Mouse (Mus musculus): Measurements from ENCODE around the gene Psme3.
"Not testable (repeated sequence)": the region's sequence is repeated elsewhere in the genome, so short reads cannot be mapped to it uniquely, and the experiment has no call there.

Gene Psme3

GRCm38 (mm10) chr11:101312150-101312549 lies 3.9 kb upstream of the Psme3 start:
- DNase-seq (ENCODE audit: extremely low spot score) = no peak

GRCm38 (mm10) chr11:101314567-101314966 lies 1.4 kb upstream of the Psme3 start:
- no peak for DNase-seq (ENCODE audit: extremely low spot score)

DNA sequence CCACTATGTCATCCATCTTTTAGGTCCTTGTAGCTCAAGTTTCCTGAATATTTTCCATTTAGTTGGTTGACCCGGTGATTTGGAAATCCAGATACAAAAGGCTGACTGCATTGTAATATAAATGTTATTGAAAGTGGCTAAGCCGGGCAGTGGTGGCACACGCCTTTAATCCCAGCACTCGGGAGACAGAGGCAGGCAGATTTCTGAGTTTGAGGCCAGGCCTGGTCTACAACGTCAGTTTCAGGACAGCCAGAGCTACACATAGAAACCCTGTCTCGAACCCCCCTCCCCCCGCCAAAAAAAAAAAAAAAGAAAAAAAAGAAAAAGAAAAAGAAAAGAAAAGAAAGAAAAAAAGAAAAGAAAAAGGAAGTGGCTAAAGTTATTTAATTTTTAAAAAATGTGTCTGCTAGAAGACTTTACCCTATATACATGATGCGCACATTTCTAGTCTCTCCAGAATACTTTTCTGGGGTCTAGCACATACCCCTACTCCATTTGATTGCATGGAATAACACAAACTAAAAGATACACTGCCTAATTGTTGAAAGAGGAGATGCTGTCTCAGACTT lies 847 bp upstream of the Psme3 start:
- no peak for DNase-seq (ENCODE audit: extremely low spot score)

- DNase-seq (ENCODE audit: extremely low spot score) = peak; percentile 27
Observed at GRCm38 (mm10) chr11:101316501-101316917, 496 bp downstream of the Psme3 start.

GRCm38 (mm10) chr11:101323609-101324008 lies 7.6 kb downstream of the Psme3 start:
- DNase-seq (ENCODE audit: extremely low spot score) = peak; percentile 63

DNA sequence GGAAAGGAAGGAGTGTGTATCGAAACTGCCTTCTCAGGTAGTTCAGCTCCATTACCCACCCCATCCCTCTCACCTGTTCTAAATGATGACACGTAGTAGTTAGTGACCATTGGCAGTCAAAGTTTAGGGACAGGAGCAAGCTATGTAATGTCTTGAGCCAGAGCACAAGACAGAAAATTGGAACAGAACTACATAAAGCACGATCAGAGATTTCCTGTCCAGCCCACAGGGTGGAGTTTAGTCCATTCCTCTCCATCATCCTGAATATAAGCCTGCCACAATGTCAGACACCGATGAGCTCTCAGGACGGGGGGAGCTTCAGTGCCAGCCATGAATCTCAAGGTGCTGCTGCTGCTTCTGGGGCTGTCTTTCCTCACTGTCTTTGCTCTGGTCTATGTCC lies 8.8 kb downstream of the Psme3 start, which contains the start of gene Aoc2:
Gene Aoc2, plus strand, starts transcription at position 301 of the 400 bp plus-strand sequence.
- DNase-seq (ENCODE audit: extremely low spot score) = no peak

DNA sequence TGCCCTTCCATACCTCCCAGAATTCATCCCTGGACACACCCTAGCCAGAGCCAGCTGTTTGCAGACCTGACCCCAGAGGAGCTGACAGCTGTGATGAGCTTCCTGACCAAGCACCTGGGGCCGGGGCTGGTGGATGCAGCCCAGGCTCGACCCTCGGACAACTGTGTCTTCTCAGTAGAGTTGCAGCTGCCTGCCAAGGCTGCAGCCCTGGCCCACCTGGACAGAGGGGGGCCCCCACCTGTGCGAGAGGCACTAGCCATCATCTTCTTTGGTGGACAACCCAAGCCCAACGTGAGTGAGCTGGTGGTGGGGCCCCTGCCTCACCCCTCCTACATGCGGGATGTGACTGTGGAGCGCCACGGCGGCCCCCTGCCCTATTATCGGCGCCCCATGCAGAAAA lies 9.2 kb downstream of the Psme3 start:
- DNase-seq (ENCODE audit: extremely low spot score) = not testable (repeated sequence)

- no peak for DNase-seq (ENCODE audit: extremely low spot score)
Observed at GRCm38 (mm10) chr11:101326147-101326546, 10.1 kb downstream of the Psme3 start.

DNA sequence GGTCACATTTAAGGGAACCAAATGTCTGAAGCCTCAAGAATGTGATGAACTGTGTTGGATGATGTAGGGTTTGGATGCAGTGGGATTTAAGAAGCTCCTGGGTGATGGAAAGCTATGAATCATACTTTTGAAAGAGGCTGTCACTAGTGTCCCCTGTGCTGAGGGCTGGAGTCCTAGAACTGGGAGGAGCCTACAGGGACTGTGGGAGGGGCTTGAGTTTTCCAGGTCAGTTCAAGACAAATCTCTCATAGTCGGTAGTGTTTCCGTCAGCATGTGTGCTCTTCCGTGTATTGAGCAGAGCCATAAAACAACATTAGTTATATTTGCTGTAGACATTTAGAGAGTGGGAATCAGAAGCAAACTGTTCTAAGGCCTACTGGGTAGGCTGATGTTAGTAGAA lies 11.3 kb downstream of the Psme3 start:
- no peak for DNase-seq (ENCODE audit: extremely low spot score)

DNA sequence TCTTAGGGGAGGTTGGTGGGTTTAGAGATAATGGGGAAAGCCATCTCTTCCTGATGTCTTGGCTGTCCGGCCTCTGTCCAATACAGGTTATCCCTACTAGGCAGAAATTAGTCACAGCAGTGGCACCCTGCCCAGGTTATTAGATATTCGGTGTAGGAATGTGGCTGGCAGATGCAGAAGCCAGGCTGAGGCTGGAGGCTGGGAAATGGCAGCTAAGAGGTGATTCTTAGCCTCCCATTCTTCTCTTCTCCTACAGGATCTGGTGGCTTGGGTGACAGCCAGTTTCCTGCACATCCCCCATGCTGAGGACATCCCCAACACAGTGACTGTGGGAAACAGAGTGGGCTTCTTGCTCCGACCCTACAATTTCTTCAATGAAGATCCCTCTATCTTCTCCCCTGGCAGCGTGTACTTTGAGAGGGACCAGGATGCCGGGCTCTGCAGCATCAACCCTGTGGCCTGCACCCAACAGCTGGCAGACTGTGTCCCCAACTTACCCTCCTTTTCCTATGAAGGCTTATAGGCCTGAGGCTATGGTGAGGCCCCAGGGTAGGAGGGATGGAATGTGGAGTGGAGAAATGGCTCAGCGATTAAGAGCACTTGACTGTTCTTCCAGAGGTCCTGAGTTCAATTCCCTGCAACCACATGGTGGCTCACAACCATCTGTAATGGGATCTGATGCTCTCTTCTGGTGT lies 13.1 kb downstream of the Psme3 start:
- no peak for DNase-seq (ENCODE audit: extremely low spot score)

DNA sequence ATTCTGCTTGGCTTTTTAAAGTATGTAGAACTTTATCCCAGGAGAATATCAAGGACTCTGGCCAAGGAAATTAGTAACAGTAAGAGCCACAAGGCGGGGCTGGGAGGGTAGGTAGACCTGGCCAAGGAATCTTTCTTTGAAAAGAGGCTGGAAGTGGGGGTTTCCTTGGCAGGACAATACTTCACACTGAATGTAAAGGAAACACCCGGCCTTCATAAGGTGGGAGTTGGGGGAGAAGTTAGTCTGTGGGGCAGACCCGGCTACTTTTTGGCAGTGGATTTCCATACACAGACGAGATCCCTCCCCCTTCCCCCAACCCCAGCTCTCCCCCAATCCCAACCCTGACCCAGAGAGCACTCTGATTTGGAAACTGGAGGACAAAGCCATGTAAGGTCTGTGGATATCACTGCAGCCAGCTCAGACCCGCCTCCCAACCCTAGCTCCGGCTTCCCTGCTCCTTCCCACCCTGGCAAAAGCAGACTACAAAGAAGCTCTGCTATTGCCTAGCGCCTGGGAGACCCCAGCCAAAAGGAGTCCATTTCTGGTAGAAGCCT lies 14.4 kb downstream of the Psme3 start, which contains the start of gene Aoc3:
Gene Aoc3, plus strand, starts transcription at position 235 of the 554 bp plus-strand sequence.
- DNase-seq (ENCODE audit: extremely low spot score) = no peak

GRCm38 (mm10) chr11:101330961-101331360 lies 14.9 kb downstream of the Psme3 start:
- not testable (repeated sequence) for DNase-seq (ENCODE audit: extremely low spot score)

DNA sequence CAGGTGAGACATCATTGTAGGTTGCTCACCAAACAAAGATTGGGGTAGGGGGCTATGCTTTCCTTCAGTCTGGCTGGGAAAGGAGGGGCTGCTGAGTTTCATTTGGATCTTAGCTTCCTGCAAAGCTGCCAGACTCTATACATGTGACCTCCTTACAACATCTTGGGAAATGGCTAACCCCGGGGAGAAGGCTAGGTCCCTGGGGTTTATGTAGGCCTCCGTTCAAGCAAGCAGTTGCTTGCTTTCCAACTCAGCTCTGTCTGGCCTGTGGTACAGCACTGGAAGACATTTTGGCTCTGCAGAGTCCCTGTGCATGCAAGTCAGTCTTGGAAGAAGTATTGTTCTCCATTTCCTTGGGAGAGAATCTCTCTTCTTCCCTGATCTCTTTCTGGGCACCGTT lies 16.5 kb downstream of the Psme3 start:
- no peak for DNase-seq (ENCODE audit: extremely low spot score)

DNA sequence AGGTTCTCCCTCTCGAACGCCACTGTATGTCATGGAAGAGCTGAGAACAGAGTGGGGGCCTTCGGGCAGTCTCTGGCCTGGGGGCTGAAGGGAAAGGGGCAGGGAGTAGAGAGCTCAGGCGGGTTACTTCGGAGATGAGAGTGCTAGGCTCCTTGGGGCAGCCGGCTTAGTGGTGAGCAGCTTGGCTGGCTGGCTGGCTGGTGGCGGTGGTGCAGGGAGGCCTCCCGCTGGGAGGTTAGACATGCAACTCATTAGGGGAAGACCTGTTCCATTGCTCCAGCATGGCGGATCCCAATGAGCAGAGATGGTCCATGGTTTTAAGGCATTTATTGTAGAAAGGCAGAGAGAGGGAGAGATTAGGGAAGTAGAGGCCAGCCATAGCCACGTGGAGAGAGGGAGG lies 18.0 kb downstream of the Psme3 start:
- DNase-seq (ENCODE audit: extremely low spot score) = no peak

DNA sequence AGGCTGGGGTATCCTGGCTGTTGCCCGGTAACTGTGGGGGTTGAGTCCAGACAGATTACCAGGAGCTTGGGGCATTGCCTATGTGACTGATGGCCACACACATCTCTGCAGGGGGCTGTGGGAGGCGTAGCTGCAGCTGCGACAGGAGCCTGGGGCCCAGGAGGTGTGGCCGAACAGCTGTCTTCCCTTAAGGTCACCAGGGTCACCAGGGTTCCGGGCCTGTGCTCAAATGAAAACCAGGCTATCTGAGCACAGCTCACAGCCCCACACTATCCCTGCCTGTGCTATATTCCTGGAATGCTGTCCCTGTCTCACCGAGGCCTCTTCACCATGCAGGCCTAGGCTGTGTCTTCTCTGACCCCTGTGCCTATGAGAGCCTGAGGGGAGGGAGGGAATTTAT lies 18.5 kb downstream of the Psme3 start:
- DNase-seq (ENCODE audit: extremely low spot score) = peak; percentile 82

- DNase-seq (ENCODE audit: extremely low spot score) = no peak
Observed at GRCm38 (mm10) chr11:101335685-101336084, 19.7 kb downstream of the Psme3 start.

DNA sequence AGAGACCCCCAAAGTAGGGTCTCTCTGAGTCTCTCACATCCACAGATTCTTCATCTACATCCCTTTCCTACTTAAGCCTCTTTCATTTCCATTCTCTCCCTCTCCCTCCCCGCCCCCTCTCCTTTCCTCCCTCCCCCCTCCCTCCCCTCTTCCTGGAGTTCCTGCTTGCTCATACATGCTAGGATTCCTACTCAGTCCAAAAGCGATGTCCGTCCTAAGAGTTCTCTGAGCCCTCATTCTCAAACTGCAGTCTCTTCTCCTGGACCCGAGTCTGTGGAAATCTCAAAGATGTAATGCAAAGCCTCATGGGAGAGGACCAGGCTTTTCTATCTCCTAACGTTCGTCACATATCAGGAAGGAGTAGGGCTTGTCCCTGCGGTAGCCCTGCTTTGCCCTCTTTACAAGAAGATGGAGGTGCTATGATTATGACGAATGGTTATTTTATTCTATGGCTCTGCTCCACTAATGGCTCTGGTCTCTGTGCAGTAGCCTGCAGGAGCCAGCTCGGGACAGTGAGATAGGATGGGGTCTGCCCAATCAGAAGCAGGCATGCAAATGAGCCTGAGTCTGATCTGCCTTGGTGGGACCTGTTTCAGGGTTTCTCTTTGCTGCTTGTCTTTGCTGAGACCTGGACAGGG lies 22.2 kb downstream of the Psme3 start:
- peak; percentile 71 for DNase-seq (ENCODE audit: extremely low spot score)

DNA sequence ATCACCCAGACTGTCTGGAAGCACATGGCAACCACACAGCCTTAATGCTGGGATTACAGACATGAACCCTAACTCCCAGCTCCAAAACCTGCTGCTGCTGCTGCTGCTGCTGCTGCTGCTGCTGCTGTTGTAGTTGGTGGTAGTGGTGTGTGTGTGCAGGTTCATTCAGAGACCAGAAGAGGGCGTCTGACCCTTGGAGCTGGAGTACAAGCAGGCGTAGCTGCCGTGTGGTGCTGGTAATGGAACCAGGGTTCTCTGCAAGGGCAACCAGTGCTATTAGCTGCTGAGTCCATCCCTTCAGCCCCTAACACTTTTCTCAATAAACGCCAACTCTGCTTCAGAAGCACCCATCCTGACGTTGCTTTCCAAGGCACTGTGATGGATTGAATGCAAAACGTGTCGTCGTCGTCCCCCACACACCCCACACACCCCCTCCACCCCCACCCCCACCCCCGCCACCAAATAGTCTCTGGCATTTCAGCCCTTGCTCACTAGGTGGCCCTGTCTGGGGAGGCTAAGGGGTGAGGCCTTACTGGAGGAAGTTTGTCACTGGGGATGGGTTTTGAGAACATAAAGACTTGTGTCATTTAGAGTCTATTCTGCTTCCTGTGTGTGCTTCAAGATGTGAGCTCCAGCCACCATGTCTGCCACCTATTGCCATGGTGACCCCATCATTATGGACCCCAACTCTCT lies 31.2 kb downstream of the Psme3 start:
- no peak for DNase-seq (ENCODE audit: extremely low spot score)

DNA sequence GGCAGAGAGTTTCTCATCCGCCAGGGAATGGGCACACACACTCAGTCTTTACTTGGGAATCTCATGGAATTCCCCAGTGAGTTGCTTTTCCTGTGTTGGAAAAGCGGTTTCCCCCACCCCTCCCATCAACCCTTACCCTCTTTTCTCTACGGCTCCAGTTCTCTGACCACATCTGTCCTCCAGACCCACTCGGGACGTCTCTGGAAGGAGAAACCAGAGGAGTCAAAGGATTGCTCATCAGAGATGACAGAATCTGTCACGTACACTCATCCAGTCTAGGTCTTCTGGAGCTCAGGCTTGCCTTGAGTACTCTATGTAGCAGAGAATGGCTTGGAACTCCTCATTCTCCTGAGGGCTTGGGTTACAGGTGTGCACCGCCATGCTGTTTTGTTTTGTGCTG lies 32.8 kb downstream of the Psme3 start:
- no peak for DNase-seq (ENCODE audit: extremely low spot score)

DNA sequence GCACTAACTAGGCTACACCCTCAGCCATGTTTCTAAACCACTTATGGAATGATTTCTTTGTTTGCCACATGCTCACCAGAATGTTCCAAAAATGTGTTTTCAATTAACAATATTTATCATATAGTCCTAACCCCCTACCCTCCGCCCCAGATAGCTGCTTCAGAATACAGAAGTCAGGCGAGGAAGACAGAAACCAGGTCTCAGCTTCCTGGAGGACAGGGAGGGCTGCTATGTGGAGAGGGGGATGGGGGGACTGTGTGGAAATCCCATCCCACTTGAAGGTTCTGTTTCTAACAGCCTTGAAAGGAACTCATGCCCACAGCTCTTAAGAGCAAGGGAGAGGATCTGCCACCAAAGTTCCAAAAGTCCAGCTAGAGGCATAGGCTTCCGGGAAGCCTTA lies 33.2 kb downstream of the Psme3 start:
- DNase-seq (ENCODE audit: extremely low spot score) = no peak

DNA sequence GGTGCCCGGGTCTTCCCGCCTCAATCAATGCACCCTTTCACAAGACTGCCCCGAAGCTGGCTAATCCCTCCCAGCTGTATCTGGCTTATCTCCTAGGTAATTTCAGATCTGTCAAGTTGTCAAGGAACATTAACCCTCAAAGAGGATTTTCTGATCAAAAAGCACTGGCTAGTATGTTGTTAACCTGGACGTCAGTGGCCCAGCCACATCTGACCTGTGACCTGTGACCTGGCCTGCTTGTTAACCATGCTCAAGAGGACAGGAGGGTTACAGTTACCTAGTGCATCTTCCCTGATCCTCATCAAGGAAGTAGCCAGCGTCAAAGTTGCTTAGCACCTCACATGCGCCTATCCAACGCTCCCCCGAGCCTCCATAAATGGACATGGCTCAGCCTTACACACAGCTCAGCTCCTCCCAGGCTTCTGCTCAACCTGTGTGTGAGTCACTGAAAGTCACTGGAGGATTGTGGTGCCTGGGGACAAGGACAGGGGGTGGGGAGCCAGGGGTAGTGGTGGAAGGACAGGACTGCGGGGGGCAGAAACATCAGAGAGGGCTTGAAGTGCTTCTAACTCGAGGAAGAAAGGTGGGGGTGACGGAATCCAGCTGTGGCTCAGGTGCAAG lies 35.2 kb downstream of the Psme3 start:
- no peak for DNase-seq (ENCODE audit: extremely low spot score)

DNA sequence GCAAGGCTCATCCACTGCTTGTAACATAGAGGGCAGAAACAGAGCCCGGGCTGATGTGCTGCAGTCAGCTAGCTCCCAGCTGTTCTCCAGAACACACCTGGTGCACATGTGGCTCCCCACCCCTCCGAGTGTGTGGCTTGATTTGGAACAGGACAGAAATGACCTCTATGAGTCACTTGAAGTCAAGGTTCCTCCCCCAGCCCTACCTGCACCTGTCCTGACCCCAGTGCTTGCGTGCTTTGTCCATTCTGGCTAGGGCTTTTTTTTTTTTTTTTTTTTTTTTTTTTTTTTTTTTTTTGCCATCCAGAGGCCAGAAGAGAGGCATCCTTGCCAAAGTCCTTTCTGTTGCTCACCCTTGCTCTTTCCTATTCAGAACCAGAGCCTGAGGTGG lies 35.7 kb downstream of the Psme3 start:
- DNase-seq (ENCODE audit: extremely low spot score) = no peak
